Mouse (Mus musculus): ENCODE measurements around the gene 4930415O20Rik.

DNA sequence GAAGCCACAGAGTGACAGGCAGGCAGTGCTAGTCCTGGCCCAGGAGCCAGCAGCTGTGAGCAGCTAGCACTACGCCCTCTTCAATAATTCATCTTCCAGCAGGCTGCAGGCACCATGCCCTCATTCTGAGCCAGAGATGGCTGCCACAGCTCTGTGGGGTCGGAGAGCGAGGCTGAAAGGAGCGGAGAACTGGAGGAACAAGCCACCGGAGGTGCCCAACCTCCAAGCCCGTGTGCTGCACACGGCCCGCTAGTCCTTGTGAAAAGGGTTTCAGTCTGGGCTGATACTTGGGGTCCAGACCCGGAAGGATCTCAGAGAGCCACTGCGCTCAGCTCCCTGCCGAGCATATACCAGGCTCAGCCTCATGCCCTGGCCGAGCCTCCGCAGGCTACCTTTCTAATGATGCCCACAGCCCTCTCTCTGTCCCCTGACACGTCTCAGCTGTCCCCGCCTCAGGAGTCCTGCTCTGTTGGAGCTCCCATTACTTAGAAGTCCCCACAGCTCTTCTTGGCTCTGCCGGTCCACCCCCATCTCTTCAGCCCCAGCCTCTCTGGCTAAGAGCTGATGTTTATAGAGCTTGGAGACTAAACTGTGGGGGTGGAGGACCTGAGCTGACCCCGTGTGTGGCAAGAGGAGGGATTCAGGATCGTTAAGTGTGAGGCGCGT, 57.9 kb downstream of the 4930415O20Rik start:
- TF ChIP-seq CTCF (IDR thresholded peaks at IDR 0.05) = no peak
- TF ChIP-seq EP300 (IDR thresholded peaks at IDR 0.05) = no peak
